Mouse (Mus musculus): ENCODE measurements around the gene Slc12a3. TPM values are rescaled to one million over a fixed set of nuclear protein-coding genes. Genes with fewer than 3 reads are reported as not detected.
A peak's percentile ranks its signal among the peaks of the same experiment; 100 is the strongest.

Gene Slc12a3
- polyA plus RNA-seq, 1 experiment from 2014 or later, result not detected

- H3K4me1 ChIP-seq, result no peaks in the 10 kb centered on the region
Measured at GRCm38 (mm10) chr8:94378763-94379415, 49.9 kb downstream of the Slc12a3 start.

GRCm38 (mm10) chr8:94379686-94380085 lies 50.7 kb downstream of the Slc12a3 start:
- WGBS, result 95% methylated on average over 9 of the region's 9 CpGs
- Histone ChIP-seq H3K27me3 (no peaks in the 10 kb centered on the region), H3K4me3 (no peak overlapping the region), H3K4me1 (no peaks in the 10 kb centered on the region), H3K4me2 (replicated peaks) (no peak overlapping the region), H3K9ac (replicated peaks) (no peak overlapping the region), H3K36me3 (no peaks in the 10 kb centered on the region), H3K9me3 (no peaks in the 10 kb centered on the region), H3K27ac (replicated peaks) (no peak overlapping the region)
- no peak for ATAC-seq (replicated peaks)

More at GRCm38 (mm10) chr8:94378763-94379415, 49.9 kb downstream of the Slc12a3 start:
- 91% methylated on average over 15 of the region's 15 CpGs for WGBS
- no peak overlapping the region for H3K27ac ChIP-seq (replicated peaks)
- H3K9ac ChIP-seq (replicated peaks), result no peak overlapping the region
- H3K9me3 ChIP-seq, result no peaks in the 10 kb centered on the region
- H3K36me3 ChIP-seq, result no peaks in the 10 kb centered on the region
- H3K4me3 ChIP-seq, result no peak overlapping the region
- H3K27me3 ChIP-seq, result no peaks in the 10 kb centered on the region
- no peak for ATAC-seq (replicated peaks)
- H3K4me2 ChIP-seq (replicated peaks), result no peak overlapping the region

DNA sequence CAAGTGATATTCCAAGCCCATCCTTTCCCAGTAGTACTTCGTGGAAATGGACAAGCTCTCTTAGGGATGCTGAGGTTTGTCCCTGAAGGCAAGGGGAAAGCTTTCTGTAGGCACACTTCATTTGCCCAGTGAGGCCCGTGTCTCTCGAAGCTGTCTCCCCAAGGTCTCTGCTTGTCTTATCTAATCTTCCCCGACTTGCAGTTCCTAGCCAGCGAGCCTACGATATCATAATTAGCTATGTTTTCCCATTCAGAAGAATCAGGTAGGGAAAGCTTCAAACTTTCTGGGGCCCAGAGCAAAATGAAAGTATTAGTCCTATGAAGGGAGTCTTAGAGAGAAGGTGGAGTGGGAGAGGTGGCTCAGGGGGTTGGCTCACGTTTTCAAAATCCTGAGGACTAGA lies 55.2 kb downstream of the Slc12a3 start:
- Histone ChIP-seq H3K9ac (replicated peaks) (no peak overlapping the region), H3K36me3 (no peaks in the 10 kb centered on the region), H3K9me3 (no peaks in the 10 kb centered on the region), H3K27ac (replicated peaks) (no peak overlapping the region), H3K27me3 (no peaks in the 10 kb centered on the region), H3K4me1 (peaks cover 16% of the 10 kb centered on the region), H3K4me2 (replicated peaks) (no peak overlapping the region), H3K4me3 (no peak overlapping the region)
- ATAC-seq (replicated peaks), result no peak
- 90% methylated on average over 7 of the region's 7 CpGs for WGBS

GRCm38 (mm10) chr8:94385506-94386213 lies 56.7 kb downstream of the Slc12a3 start:
- no peaks in the 10 kb centered on the region for H3K27me3 ChIP-seq
- ATAC-seq (replicated peaks), result no peak; the same call in 1 of the 2 replicates
- WGBS, result 26% methylated on average over 20 of the region's 20 CpGs

GRCm38 (mm10) chr8:94386214-94387026 lies 57.4 kb downstream of the Slc12a3 start, which contains the start of gene Herpud1:
Herpud1 (plus strand) TSS chr8:94386438.
- Histone ChIP-seq H3K36me3 (peaks cover 21% of the 10 kb centered on the region), H3K27me3 (no peaks in the 10 kb centered on the region), H3K4me3 (peak within 1 kb of the TSS; percentile 84), H3K9ac (replicated peaks) (peak within 1 kb of the TSS; percentile 90), H3K4me2 (replicated peaks) (peak within 1 kb of the TSS; percentile 77), H3K4me1 (peaks cover 16% of the 10 kb centered on the region), H3K27ac (replicated peaks) (peak within 1 kb of the TSS; percentile 91), H3K9me3 (no peaks in the 10 kb centered on the region)
- ATAC-seq (replicated peaks), result peak; percentile 100
- 0% methylated on average over 65 of the region's 65 CpGs for WGBS

More at GRCm38 (mm10) chr8:94385506-94386213, 56.7 kb downstream of the Slc12a3 start:
- Histone ChIP-seq H3K4me3 (peak overlapping the region; percentile 84), H3K4me1 (peaks cover 16% of the 10 kb centered on the region), H3K9ac (replicated peaks) (peak overlapping the region; percentile 90), H3K27ac (replicated peaks) (peak overlapping the region; percentile 91), H3K36me3 (peaks cover 13% of the 10 kb centered on the region), H3K4me2 (replicated peaks) (peak overlapping the region; percentile 77), H3K9me3 (no peaks in the 10 kb centered on the region)

DNA sequence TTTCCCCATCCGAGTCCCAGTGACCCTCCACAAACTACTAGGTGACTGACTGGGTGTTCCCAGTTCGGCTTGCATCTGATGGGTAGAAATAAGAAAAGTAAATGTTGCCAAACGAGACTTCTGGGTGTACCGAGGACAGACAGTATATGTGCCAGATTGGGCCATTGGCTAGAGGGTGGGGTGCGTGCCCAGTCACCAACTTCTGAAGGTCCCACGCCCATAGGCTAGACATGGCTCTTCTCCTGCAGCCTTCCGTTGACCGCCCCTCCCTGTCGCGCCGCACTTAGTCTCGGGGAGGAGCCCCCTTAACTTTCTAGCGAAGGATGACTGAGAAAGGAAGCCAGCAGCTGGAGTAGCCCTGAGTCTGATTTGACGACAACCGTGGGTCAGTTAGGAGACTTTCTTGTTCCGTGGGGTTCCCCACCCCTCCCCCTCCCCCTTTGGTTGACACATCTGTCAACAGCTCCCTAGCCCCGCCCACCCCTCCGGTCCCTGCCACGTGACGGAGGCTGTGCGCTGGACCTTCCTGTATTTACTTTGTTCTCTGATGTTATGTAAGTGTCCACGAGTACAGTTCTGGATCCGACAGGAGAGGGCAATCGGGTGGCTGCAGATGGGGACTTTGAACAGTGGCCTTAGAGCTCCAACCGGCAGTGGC lies 58.2 kb downstream of the Slc12a3 start:
- peaks cover 28% of the 10 kb centered on the region for H3K36me3 ChIP-seq
- peak; percentile 15; the same call in 1 of the 2 replicates for ATAC-seq (replicated peaks)
- H3K27ac ChIP-seq (replicated peaks), result peak overlapping the region; percentile 91
- peak overlapping the region; percentile 77 for H3K4me2 ChIP-seq (replicated peaks)
- no peaks in the 10 kb centered on the region for H3K9me3 ChIP-seq
- 1% methylated on average over 24 of the region's 25 CpGs for WGBS
- peak overlapping the region; percentile 90 for H3K9ac ChIP-seq (replicated peaks)
- no peaks in the 10 kb centered on the region for H3K27me3 ChIP-seq
- peak overlapping the region; percentile 84 for H3K4me3 ChIP-seq
- peaks cover 16% of the 10 kb centered on the region for H3K4me1 ChIP-seq

- peaks cover 16% of the 10 kb centered on the region for H3K4me1 ChIP-seq
- H3K36me3 ChIP-seq, result peaks cover 34% of the 10 kb centered on the region
- H3K27ac ChIP-seq (replicated peaks), result no peak overlapping the region
- no peaks in the 10 kb centered on the region for H3K27me3 ChIP-seq
- H3K9ac ChIP-seq (replicated peaks), result peak overlapping the region; percentile 90
- ATAC-seq (replicated peaks), result no peak
- peak overlapping the region; percentile 77 for H3K4me2 ChIP-seq (replicated peaks)
- no peaks in the 10 kb centered on the region for H3K9me3 ChIP-seq
- peak overlapping the region; percentile 84 for H3K4me3 ChIP-seq
- 37% methylated on average over 6 of the region's 6 CpGs for WGBS
Measured at GRCm38 (mm10) chr8:94387785-94388184, 58.8 kb downstream of the Slc12a3 start.

- H3K4me3 ChIP-seq, result no peak overlapping the region
- no peaks in the 10 kb centered on the region for H3K27me3 ChIP-seq
- no peaks in the 10 kb centered on the region for H3K9me3 ChIP-seq
- H3K4me1 ChIP-seq, result peaks cover 16% of the 10 kb centered on the region
- peaks cover 50% of the 10 kb centered on the region for H3K36me3 ChIP-seq
- WGBS, result 89% methylated on average over 6 of the region's 6 CpGs
- H3K27ac ChIP-seq (replicated peaks), result no peak overlapping the region
- no peak overlapping the region for H3K9ac ChIP-seq (replicated peaks)
- no peak for ATAC-seq (replicated peaks)
- no peak overlapping the region for H3K4me2 ChIP-seq (replicated peaks)
Measured at GRCm38 (mm10) chr8:94389531-94389930, 60.5 kb downstream of the Slc12a3 start.

DNA sequence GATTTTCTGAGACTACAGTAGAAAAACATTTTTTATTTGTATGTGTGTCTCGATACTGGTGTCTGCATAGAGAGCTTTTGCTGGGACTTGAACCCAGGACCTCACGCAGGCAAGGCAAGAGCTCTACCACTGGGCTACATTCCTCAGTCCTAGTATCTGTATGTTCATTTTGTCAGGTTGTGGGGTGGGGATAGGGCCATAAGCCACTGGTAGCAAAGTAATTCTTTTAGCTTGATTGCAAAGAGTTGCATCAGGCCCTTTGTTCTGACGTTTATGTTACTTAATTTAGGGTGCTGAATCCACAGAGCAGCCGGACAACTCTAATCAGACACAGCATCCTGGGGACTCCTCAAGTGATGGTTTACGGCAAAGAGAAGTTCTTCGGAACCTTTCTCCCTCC lies 61.4 kb downstream of the Slc12a3 start:
- no peak overlapping the region for H3K4me2 ChIP-seq (replicated peaks)
- H3K9me3 ChIP-seq, result no peaks in the 10 kb centered on the region
- no peaks in the 10 kb centered on the region for H3K27me3 ChIP-seq
- peaks cover 16% of the 10 kb centered on the region for H3K4me1 ChIP-seq
- 95% methylated on average over 6 of the region's 6 CpGs for WGBS
- H3K4me3 ChIP-seq, result no peak overlapping the region
- H3K27ac ChIP-seq (replicated peaks), result no peak overlapping the region
- no peak overlapping the region for H3K9ac ChIP-seq (replicated peaks)
- no peak for ATAC-seq (replicated peaks)
- peaks cover 59% of the 10 kb centered on the region for H3K36me3 ChIP-seq

DNA sequence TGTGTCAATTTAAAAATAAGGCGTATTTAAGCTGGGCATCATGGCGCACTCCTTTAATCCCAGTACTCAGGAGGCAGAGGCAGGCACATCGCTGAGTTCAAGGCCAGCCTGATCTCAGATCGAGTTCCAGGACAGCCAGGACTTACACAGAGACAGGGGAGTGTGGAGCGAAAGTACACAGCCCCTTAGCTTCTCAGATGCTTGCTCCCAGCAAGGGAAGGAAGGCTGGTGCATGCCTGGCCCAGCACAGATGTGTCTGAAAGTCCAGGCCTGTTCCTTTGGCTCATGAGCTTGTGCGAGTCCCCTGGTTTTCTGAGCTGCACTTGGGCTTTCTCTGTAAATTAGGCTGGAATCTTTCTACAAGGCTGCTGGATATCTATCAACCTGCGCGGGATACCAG lies 61.9 kb downstream of the Slc12a3 start:
- WGBS, result 96% methylated on average over 8 of the region's 8 CpGs
- no peak for ATAC-seq (replicated peaks)
- no peak overlapping the region for H3K4me2 ChIP-seq (replicated peaks)
- no peak overlapping the region for H3K27ac ChIP-seq (replicated peaks)
- H3K4me3 ChIP-seq, result no peak overlapping the region
- H3K9ac ChIP-seq (replicated peaks), result no peak overlapping the region
- H3K27me3 ChIP-seq, result no peaks in the 10 kb centered on the region
- peaks cover 11% of the 10 kb centered on the region for H3K4me1 ChIP-seq
- H3K36me3 ChIP-seq, result peaks cover 63% of the 10 kb centered on the region
- H3K9me3 ChIP-seq, result no peaks in the 10 kb centered on the region

- ATAC-seq (replicated peaks), result no peak
- Histone ChIP-seq H3K4me1 (peaks cover 11% of the 10 kb centered on the region), H3K27ac (replicated peaks) (no peak overlapping the region), H3K9me3 (no peaks in the 10 kb centered on the region), H3K36me3 (peaks cover 66% of the 10 kb centered on the region), H3K4me3 (no peak overlapping the region), H3K27me3 (no peaks in the 10 kb centered on the region), H3K9ac (replicated peaks) (no peak overlapping the region), H3K4me2 (replicated peaks) (no peak overlapping the region)
- 82% methylated on average over 12 of the region's 12 CpGs for WGBS
Measured at GRCm38 (mm10) chr8:94392147-94392546, 63.1 kb downstream of the Slc12a3 start.

Measured in forebrain, embryonic 15.5 days (tissue).